Mouse (Mus musculus) MEL (cell line): ENCODE data around the gene Olfr815. TPM values are rescaled to one million over a fixed set of nuclear protein-coding genes. Genes with fewer than 3 reads are reported as not detected.
"Not testable (repeated sequence)": the region's sequence is repeated elsewhere in the genome, so short reads cannot be mapped to it uniquely, and the experiment has no call there.

ENCODE experiments used
- DNase-seq: peaks from one replicate; pipeline ENCODE4 v3.0.0; 2011; ENCODE audit warnings: low read depth, low spot score
- H3K27ac ChIP-seq: 2 replicates; pipeline ENCODE4 v1.5.1; 2012; ENCODE audit warnings: low read depth, mild to moderate bottlenecking, control low read depth, low read length, moderate library complexity; ENCODE audit not compliant: control insufficient read depth
- H3K27me3 ChIP-seq, 2 experiments: fragments of 150-350 bp in 1 of 2; sonication (generic) in 1 of 2; 2 replicates each; pipeline ENCODE4 v1.6.1; 2012; ENCODE audit warnings: low read length in 2 of 2, mild to moderate bottlenecking in 2 of 2, improper control_type of control experiment in 1 of 2, moderate library complexity in 1 of 2; ENCODE audit not compliant: insufficient read depth in 2 of 2, control insufficient read depth in 1 of 2
- H3K36me3 ChIP-seq, 2 experiments: 2 replicates each; pipeline ENCODE4 v1.6.1; 2012 to 2014; ENCODE audit warnings: low read length in 2 of 2, improper control_type of control experiment in 1 of 2, inconsistent platforms in 1 of 2, mild to moderate bottlenecking in 1 of 2; ENCODE audit not compliant: insufficient read depth in 2 of 2, control insufficient read depth in 1 of 2
- H3K4me1 ChIP-seq, 2 experiments: fragments of 150-350 bp in 1 of 2; sonication (generic) in 1 of 2; 2 replicates each; pipeline ENCODE4 v1.6.1; 2012; ENCODE audit warnings: low read length in 2 of 2, improper control_type of control experiment in 1 of 2, mild to moderate bottlenecking in 1 of 2; ENCODE audit not compliant: insufficient read depth in 2 of 2, control insufficient read depth in 1 of 2
- H3K4me3 ChIP-seq, 2 experiments: fragments of 150-350 bp in 1 of 2; sonication (generic) in 1 of 2; 2 replicates each; pipeline ENCODE4 v1.5.1; 2012; ENCODE audit warnings: low read depth in 2 of 2, low read length in 2 of 2, mild to moderate bottlenecking in 2 of 2, moderate library complexity in 2 of 2, control low read depth in 1 of 2, improper control_type of control experiment in 1 of 2; ENCODE audit not compliant: control insufficient read depth in 1 of 2, insufficient read depth in 1 of 2
- H3K79me2 ChIP-seq: 2 replicates; pipeline ENCODE4 v1.6.1; 2012; ENCODE audit warnings: mild to moderate bottlenecking, low read length, moderate library complexity; ENCODE audit not compliant: control insufficient read depth, poor library complexity, insufficient read depth
- H3K9ac ChIP-seq: 2 replicates; pipeline ENCODE4 v1.6.1; 2012; ENCODE audit warnings: low read depth, mild to moderate bottlenecking, control low read depth, low read length, moderate library complexity; ENCODE audit not compliant: control insufficient read depth, poor library complexity, severe bottlenecking
- H3K9me3 ChIP-seq: fragments of 150-350 bp; sonication (generic); replicated peaks from 2 replicates; pipeline ENCODE4 v1.6.1; 2012; ENCODE audit warnings: mild to moderate bottlenecking, low read length, improper control_type of control experiment, moderate library complexity; ENCODE audit not compliant: insufficient read depth
- CHD1 ChIP-seq: IDR thresholded peaks from 2 replicates; pipeline ENCODE4 v1.6.1; 2012; ENCODE audit warnings: low read depth, mild to moderate bottlenecking, inconsistent platforms, low read length, improper control_type of control experiment
- CTCF ChIP-seq, 3 experiments: IDR thresholded peaks in 2 of 3; conservative IDR thresholded peaks in 1 of 3; 2 replicates each; pipeline ENCODE4 v1.5.1; 2011 to 2012; ENCODE audit warnings: low read length in 3 of 3, low read depth in 2 of 3, mild to moderate bottlenecking in 2 of 3, improper control_type of control experiment in 1 of 3, inconsistent platforms in 1 of 3, mixed read lengths in 1 of 3, moderate library complexity in 1 of 3; ENCODE audit not compliant: control insufficient read depth in 1 of 3, insufficient read depth in 1 of 3, poor library complexity in 1 of 3, severe bottlenecking in 1 of 3
- GABPA ChIP-seq: IDR thresholded peaks from 2 replicates; pipeline ENCODE4 v1.6.1; 2012; ENCODE audit warnings: low read depth, mild to moderate bottlenecking, inconsistent platforms, low read length, improper control_type of control experiment, moderate library complexity
- HCFC1 ChIP-seq: IDR thresholded peaks from 2 replicates; pipeline ENCODE4 v1.6.1; 2012; ENCODE audit warnings: low read depth, mild to moderate bottlenecking, inconsistent platforms, low read length, improper control_type of control experiment, moderate library complexity
- MAFK ChIP-seq: IDR thresholded peaks from 2 replicates; pipeline ENCODE4 v1.6.1; 2011; ENCODE audit warnings: low read depth, mild to moderate bottlenecking, low read length, improper control_type of control experiment, borderline replicate concordance
- MAX ChIP-seq: IDR thresholded peaks from 2 replicates; pipeline ENCODE4 v1.6.1; 2011; ENCODE audit warnings: low read length, improper control_type of control experiment
- MYB ChIP-seq: IDR thresholded peaks from 2 replicates; pipeline ENCODE4 v1.6.1; 2011; ENCODE audit warnings: mild to moderate bottlenecking, low read depth, low read length, improper control_type of control experiment
- NELFE ChIP-seq: IDR thresholded peaks from 2 replicates; pipeline ENCODE4 v1.6.1; 2011; ENCODE audit warnings: low read depth, low read length, improper control_type of control experiment
- POLR2A ChIP-seq, 2 experiments: IDR thresholded peaks; 2 replicates each; pipeline ENCODE4 v1.6.1; 2011 to 2012; ENCODE audit warnings: low read length in 2 of 2, mild to moderate bottlenecking in 2 of 2, control low read depth in 1 of 2, improper control_type of control experiment in 1 of 2, low read depth in 1 of 2, moderate library complexity in 1 of 2; ENCODE audit not compliant: control insufficient read depth in 1 of 2, insufficient read depth in 1 of 2, poor library complexity in 1 of 2
- RCOR1 ChIP-seq: IDR thresholded peaks from 2 replicates; pipeline ENCODE4 v1.6.1; 2012; ENCODE audit warnings: low read depth, mild to moderate bottlenecking, inconsistent platforms, low read length, improper control_type of control experiment
- SIN3A ChIP-seq: IDR thresholded peaks from 2 replicates; pipeline ENCODE4 v1.6.1; 2012; ENCODE audit warnings: low read length, improper control_type of control experiment, inconsistent platforms
- TAL1 ChIP-seq: IDR thresholded peaks from 2 replicates; pipeline ENCODE4 v1.6.1; 2012; ENCODE audit warnings: mild to moderate bottlenecking, inconsistent platforms, low read length, moderate library complexity, mixed read lengths
- TBP ChIP-seq: IDR thresholded peaks from 2 replicates; pipeline ENCODE4 v1.8.0; 2011; ENCODE audit warnings: low read depth, low read length, improper control_type of control experiment
- TCF12 ChIP-seq: IDR thresholded peaks from 2 replicates; pipeline ENCODE4 v1.6.1; 2014; ENCODE audit warnings: low read depth, mild to moderate bottlenecking, inconsistent platforms, low read length, improper control_type of control experiment, moderate library complexity
- UBTF ChIP-seq: IDR thresholded peaks from 2 replicates; pipeline ENCODE4 v1.6.1; 2012; ENCODE audit warnings: low read depth, mild to moderate bottlenecking, inconsistent platforms, low read length, improper control_type of control experiment, moderate library complexity, borderline replicate concordance; ENCODE audit not compliant: insufficient read depth
- USF1 ChIP-seq: IDR thresholded peaks from 2 replicates; pipeline ENCODE4 v1.6.1; 2014; ENCODE audit warnings: low read depth, mild to moderate bottlenecking, inconsistent platforms, low read length, improper control_type of control experiment, moderate library complexity
- ZC3H11A ChIP-seq: IDR thresholded peaks from 2 replicates; pipeline ENCODE4 v1.6.1; 2012; ENCODE audit warnings: low read depth, mild to moderate bottlenecking, inconsistent platforms, low read length, improper control_type of control experiment
- ZKSCAN1 ChIP-seq: IDR thresholded peaks from 2 replicates; pipeline ENCODE4 v1.6.1; 2012; ENCODE audit warnings: low read depth, mild to moderate bottlenecking, inconsistent platforms, low read length, improper control_type of control experiment, moderate library complexity
- ZNF384 ChIP-seq: IDR thresholded peaks from 2 replicates; pipeline ENCODE4 v1.6.1; 2012; ENCODE audit warnings: low read depth, mild to moderate bottlenecking, inconsistent platforms, low read length, improper control_type of control experiment
- polyA plus RNA-seq, 2 experiments: library from polyadenylated mRNA; stranded (reverse) in 1 of 2; unstranded in 1 of 2; fragments of >175 nt in 1 of 2; fragments of >200 nt in 1 of 2; gene quantifications; 2 replicates each; pipeline versions ENCODE4 v1.2.1 to v1.2.4; 2012; ENCODE audit warnings: low replicate concordance in 2 of 2, low read depth in 1 of 2; ENCODE audit not compliant: insufficient read length in 2 of 2, insufficient read depth in 1 of 2, missing spikeins in 1 of 2
- total RNA-seq: library from RNA; depleted of rRNA; stranded (reverse); fragments of 300-350 nt; gene quantifications from 2 replicates; pipeline ENCODE4 v1.2.3, GENCODE M21; 2012; rRNA removed

Gene Olfr815
- not detected in 2 replicates for total RNA-seq
- not detected for polyA plus RNA-seq

DNA sequence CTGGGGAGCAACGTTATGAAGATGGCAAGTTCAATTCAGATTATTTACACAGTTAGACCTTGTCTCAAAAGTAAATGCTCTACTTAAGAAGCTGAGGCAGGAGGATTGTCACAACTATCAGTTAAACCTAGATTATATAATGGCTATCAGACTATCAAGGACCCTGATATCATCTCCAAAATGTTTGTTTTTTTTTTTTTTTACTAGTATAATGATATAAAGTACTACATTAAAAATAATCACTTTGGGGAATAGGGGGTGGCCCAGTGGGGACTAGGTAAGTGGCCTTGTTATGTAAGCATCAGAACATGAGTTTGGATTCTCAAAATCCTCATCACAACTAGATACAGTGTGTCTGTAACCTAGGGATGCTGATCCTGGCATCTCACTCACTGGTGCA lies at the start of gene Olfr815:
Gene Olfr815, minus strand, starts transcription at position 101 of the 400 bp plus-strand sequence.
- H3K79me2 ChIP-seq, H3K36me3 ChIP-seq, DNase-seq, H3K9me3 ChIP-seq, H3K4me1 ChIP-seq, H3K27me3 ChIP-seq, H3K27ac ChIP-seq, H3K9ac ChIP-seq, H3K4me3 ChIP-seq: not testable (repeated sequence)

DNA sequence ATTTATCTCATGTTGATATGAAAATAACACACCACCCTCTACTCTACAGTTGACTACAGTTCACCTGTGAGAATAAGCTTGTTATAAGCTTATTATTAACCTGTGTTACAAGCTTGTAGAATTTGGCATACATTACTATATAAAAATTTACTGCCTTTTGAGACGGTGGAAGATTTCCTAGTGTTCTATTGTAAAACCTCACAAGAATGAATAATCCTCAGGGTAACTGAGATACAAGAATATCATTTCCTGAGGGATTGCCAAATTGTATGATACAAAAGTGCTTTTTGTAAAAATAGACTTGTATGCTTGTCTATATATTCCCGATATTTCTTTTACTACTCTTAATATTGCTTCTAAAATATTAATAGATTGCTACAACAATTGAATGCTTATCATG lies 43.3 kb upstream of the Olfr815 start, which contains the start of gene Olfr818:
Gene Olfr818, minus strand, starts transcription at position 101 of the 400 bp plus-strand sequence.
- no peak for TF ChIP-seq MAFK
- TF ChIP-seq TCF12 = no peak
- no peak for TF ChIP-seq ZKSCAN1
- no peak for TF ChIP-seq RCOR1
- no peak for TF ChIP-seq NELFE
- TF ChIP-seq CTCF (IDR thresholded peaks at IDR 0.05 in 2 of 3, conservative IDR thresholded peaks at IDR 0.05 in 1 of 3; ENCODE audit: control insufficient read depth in 1 of 3, insufficient read depth in 1 of 3, low read depth in 2 of 3, low read length in 3 of 3, poor library complexity in 1 of 3, severe bottlenecking in 1 of 3) = no peak
- TF ChIP-seq USF1 = no peak
- TF ChIP-seq GABPA = no peak
- no peak for TF ChIP-seq MYB
- TF ChIP-seq ZC3H11A = no peak
- TF ChIP-seq ZNF384 = no peak
- TF ChIP-seq CHD1 = no peak
- no peak for TF ChIP-seq MAX

DNA sequence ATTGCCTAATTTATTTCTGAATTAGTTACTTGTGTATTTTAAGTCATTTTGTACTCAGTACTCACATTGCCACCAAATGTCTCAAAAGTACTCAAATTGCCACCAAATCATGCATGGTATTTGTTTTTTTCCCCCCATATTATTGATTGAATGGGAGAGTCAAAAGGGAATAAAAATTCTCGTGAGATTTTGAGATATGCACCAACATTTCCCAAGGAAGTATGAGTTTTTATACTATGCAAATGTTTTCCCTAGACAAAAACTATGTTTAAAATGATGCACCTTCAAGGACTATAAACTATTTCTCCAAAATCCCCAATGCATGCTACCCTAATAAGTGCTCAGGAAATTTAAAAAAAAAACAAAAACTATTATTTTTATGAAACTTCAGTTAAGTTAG lies 9.8 kb upstream of the Olfr815 start, which contains the start of gene Olfr816:
Gene Olfr816, minus strand, starts transcription at position 101 of the 400 bp plus-strand sequence.
- Histone ChIP-seq H3K27ac (no peak within 1 kb of the TSS), H3K4me3 (no peak within 1 kb of the TSS), H3K9me3 (no peaks in the 10 kb centered on the region), H3K36me3 (no peaks in the 10 kb centered on the region), H3K79me2 (no peaks in the 10 kb centered on the region), H3K9ac (no peak within 1 kb of the TSS), H3K4me1 (no peaks in the 10 kb centered on the region), H3K27me3 (no peaks in the 10 kb centered on the region)
- no peak for DNase-seq
- TF ChIP-seq SIN3A (no peak), HCFC1 (no peak), TAL1 (no peak), MAFK (no peak), USF1 (no peak), POLR2A (IDR thresholded peaks at IDR 0.05; ENCODE audit: control insufficient read depth in 1 of 2, insufficient read depth in 1 of 2, low read depth in 1 of 2, low read length in 2 of 2, poor library complexity in 1 of 2) (no peak), MYB (no peak), TBP (no peak), UBTF (no peak), GABPA (no peak)

More for the DNA sequence above, 43.3 kb upstream of the Olfr815 start, which contains the start of gene Olfr818:
- Histone ChIP-seq H3K27ac (no peak within 1 kb of the TSS), H3K9ac (no peak within 1 kb of the TSS), H3K4me1 (no peaks in the 10 kb centered on the region), H3K9me3 (no peaks in the 10 kb centered on the region), H3K4me3 (no peak within 1 kb of the TSS), H3K36me3 (no peaks in the 10 kb centered on the region), H3K27me3 (no peaks in the 10 kb centered on the region), H3K79me2 (no peaks in the 10 kb centered on the region)
- no peak for DNase-seq
